Mouse (Mus musculus) A20 (cell line): ENCODE results near the gene Ifit1.
"Not testable (repeated sequence)": the region's sequence is repeated elsewhere in the genome, so short reads cannot be mapped to it uniquely, and the experiment has no call there.

ENCODE experiments used
- DNase-seq: peaks from one replicate; pipeline ENCODE4 v3.0.0-alpha.2; 2011; ENCODE audit warnings: low read depth, low spot score

Gene Ifit1

DNA sequence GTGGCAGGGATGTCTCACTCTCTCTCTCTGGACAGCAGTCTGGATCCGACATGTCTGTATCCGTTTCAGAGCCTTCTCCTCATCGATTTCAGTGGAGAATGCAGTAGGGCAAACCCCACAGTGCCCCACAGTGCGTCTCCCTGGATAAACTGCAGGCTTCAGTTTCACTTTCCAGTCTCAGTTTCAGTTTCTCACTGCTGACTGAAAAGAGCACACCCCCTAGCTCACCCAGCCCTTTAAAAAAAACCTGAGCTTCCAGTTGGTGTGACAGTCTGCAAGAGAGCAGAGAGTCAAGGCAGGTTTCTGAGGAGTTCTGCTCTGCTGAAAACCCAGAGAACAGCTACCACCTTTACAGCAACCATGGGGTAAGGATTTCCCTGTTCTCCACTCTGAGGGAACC is at the start of gene Ifit1, which contains the start of gene Ifit1bl2:
Gene Ifit1, plus strand, starts transcription at position 249 of the 400 bp plus-strand sequence.
Gene Ifit1bl2, minus strand, starts transcription at position 121 of the 400 bp plus-strand sequence.
- DNase-seq = peak; percentile 55

DNA sequence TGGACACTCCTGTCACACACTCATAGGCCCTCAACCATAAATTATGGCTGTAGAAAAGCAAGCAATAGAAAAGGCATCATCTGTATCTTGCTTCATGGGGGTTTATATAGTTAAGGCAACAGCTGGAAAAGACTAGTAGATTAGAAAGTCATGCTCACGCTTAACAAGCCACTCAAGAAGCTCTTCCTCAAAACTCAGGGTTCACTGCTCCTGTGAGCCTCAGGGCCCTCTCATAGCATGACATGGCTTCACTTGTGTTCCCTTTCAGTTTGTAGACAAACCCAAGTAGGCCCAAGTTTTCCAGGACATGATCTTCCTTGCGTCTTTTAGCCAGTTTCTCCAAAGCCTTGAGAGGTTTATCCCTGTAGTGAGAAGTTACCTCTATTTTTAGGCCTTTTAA is 47.2 kb upstream of the Ifit1 start:
- DNase-seq = no peak

DNA sequence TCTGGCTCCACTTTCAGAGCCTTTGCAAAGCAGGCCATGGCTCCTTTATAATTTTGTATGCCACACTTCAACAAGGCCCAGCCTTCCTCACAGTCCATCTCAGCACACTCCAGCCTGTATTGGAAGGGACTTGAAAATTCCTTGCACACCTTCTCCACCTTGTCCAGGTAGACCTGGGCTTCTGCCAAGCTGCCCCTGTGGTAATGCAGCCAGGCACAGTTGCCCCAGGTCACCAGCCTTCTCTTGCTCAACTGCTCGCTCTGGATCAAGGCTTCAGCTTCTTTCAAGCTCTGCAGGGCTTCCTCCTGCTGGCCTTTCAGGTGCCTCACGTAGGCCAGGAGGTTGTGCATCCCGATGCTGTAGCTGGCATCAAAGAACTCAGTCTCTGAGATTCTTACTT is 46.1 kb upstream of the Ifit1 start:
- DNase-seq = not testable (repeated sequence)

DNA sequence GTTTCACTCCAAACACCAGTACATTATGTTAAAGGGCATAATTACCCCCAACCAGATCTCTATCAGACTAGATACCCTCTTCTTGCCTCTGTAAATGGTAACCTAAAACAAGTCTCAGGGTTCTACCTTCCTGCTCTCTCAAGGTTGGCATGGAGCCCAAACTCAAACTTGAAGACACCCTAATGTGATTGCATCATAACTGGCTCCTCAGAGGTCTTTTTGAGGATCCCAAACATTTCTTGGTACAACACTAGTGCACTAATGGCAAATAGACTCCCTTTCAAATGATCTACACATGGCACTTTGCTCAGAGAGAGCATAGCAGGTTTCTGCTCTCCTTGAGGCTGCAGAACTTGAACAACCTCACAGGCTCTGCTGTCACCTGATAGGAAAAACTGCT is 43.9 kb upstream of the Ifit1 start:
- DNase-seq = no peak

DNA sequence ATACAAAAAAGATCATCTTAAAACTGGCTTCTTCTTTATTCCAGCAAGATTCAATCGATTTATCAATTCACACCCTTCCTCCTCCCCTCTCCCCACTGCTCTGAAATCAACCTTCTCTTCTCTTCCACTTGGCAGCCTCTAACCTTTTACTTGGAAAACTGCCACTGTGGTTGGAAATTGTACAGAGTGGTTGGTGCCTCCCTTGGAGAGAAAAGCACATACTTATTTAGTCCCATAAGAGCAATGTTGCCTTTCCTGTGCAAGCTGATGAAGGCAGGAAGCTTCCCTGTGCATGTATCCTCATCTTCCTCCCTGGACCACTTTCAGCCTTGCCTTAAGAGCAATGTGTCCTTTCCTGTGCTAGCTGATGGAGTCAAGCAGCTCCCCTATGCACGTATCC is 42.3 kb upstream of the Ifit1 start:
- no peak for DNase-seq

GRCm38 (mm10) chr19:34599250-34599649 is 41.4 kb upstream of the Ifit1 start:
- DNase-seq = peak; percentile 54

DNA sequence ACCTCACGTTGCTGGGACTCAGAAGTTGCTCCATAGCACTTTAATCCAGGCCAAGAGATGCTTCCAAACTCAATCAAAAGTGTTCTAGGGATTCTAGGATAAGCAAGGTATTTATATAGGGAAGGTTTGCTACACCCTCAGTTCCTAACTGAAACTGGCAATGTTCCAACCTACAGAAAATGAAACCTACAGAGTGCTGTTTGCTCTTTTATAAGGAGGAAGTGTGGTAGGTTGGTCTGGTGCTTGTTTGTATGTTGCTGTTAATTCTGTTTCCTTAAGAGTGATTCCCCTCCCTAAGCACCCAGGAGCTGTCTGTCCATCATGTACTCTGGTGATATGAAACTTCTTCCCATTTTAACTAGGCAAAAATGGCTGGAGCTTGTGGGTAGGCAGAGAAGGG is 38.8 kb upstream of the Ifit1 start, which contains the start of gene Ifit1bl1:
Gene Ifit1bl1, minus strand, starts transcription at position 69 of the 400 bp plus-strand sequence.
- peak; percentile 42 for DNase-seq

DNA sequence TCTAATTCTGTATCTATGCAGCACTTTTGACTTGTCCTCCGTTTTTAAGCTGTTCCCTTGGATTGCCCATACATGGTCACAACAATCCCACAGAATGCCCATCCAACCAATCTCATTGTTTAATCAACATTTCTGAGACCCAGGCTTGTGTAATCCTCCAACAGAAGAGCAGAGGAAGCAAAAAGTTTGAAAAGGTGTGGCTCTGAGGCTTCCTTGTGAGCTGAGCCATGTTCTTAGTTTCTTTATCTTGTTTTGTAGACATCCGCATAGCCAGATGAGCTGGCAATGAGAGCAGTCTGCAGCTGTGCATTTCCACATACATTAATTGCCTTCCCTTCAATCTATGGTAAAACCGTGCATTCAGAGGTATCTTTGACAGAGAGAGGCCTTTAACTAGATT is 35.2 kb upstream of the Ifit1 start:
- no peak for DNase-seq

DNA sequence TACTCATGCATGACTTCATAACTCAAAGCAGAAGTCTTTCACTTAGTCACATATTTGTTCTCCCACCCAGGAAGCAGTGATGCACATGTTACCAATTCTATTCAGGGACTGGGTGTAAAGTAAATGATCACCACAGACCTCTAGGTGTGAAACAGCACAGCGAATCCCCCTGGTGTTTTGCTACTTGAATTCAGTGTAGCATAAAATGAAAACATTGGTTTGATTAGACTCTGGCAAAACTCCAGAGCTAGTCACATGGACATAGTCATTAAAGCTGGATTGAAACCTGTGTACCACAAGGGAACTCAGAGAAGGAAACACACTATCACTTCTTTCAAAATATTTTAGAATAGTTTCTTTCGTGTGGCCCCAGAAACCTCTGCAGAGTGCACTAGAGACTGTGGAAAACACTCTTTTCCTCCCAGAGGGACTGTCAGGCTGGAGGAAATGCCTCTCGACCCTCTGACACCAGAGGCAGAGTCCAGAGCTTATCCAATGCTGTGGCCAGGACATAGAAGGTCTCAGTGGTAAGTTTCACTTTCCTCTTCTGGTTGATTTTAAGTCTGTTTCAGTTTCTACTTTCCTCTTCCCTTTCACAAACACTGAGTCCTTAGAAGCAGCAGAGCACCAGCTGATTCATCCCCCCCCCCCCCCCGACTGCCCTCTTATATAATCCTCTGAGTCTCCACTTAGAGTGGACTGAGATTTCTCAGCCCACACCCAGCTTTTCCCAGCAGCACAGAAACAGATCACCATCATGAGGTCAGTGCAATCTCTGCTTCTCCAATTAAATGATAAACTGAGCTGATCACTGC is 33.2 kb upstream of the Ifit1 start, which contains the start of gene Ifit3b:
Gene Ifit3b, plus strand, starts transcription at position 734 of the 815 bp plus-strand sequence.
- not testable (repeated sequence) for DNase-seq

DNA sequence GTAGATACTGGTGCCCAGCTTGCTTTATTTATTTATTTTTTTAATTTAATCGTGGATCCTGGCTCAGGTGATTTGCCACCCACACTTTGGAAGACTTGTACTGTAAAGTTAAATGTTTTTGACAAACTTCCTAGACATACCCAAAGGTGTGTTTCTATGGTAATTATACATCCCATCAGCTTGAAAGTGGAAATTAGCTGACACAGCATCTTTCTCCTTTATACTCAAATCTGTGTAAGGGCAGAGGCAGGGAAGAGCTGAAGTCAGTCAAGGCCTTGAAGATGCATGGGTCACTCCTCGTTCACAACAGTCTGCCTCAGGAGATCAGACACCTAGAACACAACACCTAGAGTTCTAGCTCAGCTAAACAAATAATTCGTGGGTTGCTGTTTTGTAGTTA is 30.6 kb upstream of the Ifit1 start:
- not testable (repeated sequence) for DNase-seq

DNA sequence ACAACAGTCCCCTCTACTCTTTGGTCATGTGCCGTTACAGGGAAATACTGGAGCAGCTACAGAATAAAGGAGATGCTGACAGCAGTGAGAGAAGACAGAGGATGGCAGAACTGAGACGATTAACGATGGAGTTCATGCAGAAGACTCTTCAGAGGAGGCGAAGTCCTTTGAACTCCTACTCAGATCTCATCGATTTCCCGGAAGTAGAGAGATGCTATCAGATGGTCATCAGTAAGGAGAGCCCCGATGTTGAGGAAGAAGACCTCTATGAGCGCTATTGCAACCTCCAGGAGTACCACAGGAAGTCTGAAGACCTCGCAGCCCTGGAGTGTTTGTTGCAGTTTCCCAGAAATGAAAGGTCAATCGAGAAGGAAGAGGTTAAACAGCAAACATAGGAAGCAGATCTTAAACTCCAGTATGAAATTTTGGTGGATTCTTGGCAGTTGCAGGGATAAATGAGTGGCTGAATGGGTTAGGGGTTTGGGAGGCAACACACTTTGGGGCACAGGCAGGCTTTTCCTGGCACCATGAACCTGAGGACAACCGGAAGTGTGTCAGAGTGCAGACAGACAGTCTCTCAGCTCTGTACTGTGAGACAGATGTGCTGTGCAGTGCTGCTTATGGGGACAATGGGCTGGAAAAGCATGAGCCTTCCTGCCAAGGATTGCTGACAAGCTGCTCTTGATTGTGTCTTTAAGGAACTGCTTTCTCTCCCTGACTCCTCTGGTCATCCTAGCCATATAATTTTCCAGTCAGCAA is 28.2 kb upstream of the Ifit1 start:
- DNase-seq = not testable (repeated sequence)

DNA sequence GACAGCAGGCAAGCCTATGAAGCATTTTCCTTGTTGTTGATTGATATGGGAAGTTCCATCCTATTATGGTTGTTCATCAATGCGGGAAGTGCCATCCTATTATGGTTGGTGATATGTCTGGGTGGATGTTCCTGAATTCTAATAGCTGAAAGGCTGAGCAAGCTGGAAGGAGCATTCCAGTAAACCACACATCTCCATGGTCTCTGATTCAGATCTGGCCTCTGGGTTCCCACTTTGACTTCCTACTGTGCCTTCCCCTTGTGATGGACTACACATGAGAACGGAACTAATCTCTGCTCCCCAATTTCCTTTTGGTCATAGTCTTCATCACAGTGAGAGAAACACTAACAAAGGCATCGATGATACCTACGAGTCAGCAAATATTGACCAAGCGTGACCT is 19.8 kb upstream of the Ifit1 start:
- no peak for DNase-seq

- DNase-seq = no peak
These were observed 16.9 kb upstream of the Ifit1 start for GRCm38 (mm10) chr19:34623781-34624180.

DNA sequence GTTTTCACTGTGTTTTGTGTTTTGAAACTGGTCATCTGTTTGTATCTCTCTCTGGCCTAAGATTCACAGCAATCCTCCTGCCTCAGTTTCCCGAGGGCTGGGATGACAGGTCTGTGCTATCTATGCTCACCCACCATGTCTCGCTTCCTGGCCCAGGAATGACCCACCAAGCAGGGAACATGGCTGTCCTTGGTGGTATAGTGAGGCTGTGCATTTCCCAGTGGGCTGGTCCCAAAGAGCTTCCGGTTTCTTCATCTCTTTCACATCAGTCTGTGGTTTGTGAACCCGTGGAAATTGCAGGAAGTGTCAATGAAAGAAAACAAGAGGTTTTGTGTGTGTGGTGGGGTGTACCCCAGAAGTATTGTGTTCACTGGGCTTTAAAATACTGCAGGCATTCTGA is 16.0 kb upstream of the Ifit1 start:
- DNase-seq = no peak

GRCm38 (mm10) chr19:34627496-34627895 is 13.2 kb upstream of the Ifit1 start:
- DNase-seq = no peak

- DNase-seq = no peak
These were observed 9.2 kb upstream of the Ifit1 start for GRCm38 (mm10) chr19:34631487-34631886.

DNA sequence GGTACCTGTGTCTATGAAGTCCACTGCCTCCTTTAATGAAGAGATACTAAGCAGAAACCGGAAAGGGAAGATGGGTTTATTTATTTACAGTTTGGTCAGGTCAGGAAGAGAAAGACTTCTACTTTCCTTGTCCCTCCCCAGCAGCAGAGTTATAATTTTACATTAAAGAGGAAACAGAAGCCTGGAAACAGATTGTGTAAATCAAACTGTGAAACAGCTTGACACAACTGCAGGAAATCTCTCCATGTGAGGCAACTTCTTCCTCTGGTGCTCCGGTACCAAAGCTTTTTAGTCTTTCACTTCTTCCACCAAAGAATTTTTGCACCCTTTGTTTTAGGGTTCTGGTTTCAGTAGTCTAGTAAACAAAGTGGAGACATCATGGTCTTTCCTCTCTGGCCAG is 7.2 kb upstream of the Ifit1 start:
- DNase-seq = no peak

DNA sequence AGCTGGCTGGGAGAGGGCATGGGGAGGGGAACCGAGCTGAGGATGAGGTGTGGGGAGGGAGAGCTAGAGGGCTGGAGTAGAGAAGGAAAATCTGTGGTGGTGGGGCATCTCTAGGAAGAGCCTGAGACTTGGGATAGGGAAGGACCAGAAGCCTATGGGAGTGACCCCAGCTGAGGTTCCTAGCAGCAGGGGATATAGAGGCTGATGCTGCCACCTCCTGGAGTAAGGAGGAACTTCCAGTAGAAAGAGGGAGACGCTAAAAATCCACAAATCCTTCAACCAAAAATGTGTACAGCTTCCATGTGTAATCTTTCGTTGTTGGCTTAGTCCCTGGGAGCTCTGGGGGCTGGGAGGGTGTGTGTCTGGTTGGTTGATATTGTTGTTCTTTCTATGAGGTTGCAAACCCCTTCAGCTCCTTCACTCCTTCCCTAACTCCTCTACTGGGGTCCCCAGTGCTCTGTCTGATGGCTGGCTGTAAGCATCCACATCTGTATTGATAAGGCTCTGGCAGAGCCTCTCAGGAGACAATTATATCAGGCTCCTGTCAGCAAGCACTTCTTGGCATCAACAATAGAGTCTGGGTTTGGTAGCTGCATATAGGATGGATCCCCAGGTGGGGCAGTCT is 3.6 kb upstream of the Ifit1 start:
- DNase-seq = peak; percentile 52

DNA sequence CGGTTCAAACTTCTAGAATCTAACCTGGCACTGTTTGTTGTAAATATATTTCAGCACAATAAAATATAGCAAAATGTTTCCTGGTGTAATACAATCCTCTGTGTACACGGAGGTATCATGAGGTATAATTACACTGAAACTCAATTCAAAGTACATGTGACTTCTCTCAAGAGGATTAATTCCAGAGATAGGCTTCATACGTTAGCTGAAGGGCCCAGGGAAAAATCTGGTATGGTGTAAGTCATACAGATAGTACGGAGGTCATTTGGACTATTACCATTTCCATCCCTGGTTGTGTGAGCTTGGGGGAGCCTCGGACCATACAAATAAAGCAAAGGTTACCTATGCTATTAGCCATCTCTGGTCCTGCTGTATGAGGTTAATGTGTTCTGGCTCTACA is 1.9 kb downstream of the Ifit1 start:
- no peak for DNase-seq

- DNase-seq = not testable (repeated sequence)
These were observed 7.0 kb downstream of the Ifit1 start for GRCm38 (mm10) chr19:34647630-34648029.

GRCm38 (mm10) chr19:34650276-34650675 is 9.6 kb downstream of the Ifit1 start:
- no peak for DNase-seq

GRCm38 (mm10) chr19:34650997-34651396 is 10.3 kb downstream of the Ifit1 start:
- DNase-seq = no peak
